Mouse (Mus musculus) cerebellum, adult (tissue): ENCODE data around the gene Sec61a2.
A peak's percentile ranks its signal among the peaks of the same experiment; 100 is the strongest.

Experiments used
- ATAC-seq: cut with Nextera tagmentation; 2 replicates; pipeline ENCODE4 v1.9.2; 2017; ENCODE audit warnings: mild to moderate bottlenecking, moderate library complexity, mixed read lengths; ENCODE audit not compliant: insufficient number of reproducible peaks, low FRiP score, low TSS enrichment

Sec61a2 gene

GRCm38 (mm10) chr2:5894843-5895570 lies at the start of gene Sec61a2:
TSS of gene Sec61a2 (minus strand) at chr2:5895432.
- peak; percentile 97 for ATAC-seq

GRCm38 (mm10) chr2:5943071-5943470 lies 47.8 kb upstream of the Sec61a2 start:
- ATAC-seq, result no peak

GRCm38 (mm10) chr2:5942416-5943032 lies 47.3 kb upstream of the Sec61a2 start, which contains the start of gene Dhtkd1:
TSS of gene Dhtkd1 (minus strand) at chr2:5942792.
- peak; percentile 87 for ATAC-seq

GRCm38 (mm10) chr2:5941861-5942415 lies 46.7 kb upstream of the Sec61a2 start:
- no peak for ATAC-seq

GRCm38 (mm10) chr2:5940936-5941335 lies 45.7 kb upstream of the Sec61a2 start:
- no peak for ATAC-seq

- no peak for ATAC-seq
Observed at GRCm38 (mm10) chr2:5939911-5940310, 44.7 kb upstream of the Sec61a2 start.

GRCm38 (mm10) chr2:5939319-5939718 lies 44.1 kb upstream of the Sec61a2 start:
- ATAC-seq, result no peak

- no peak for ATAC-seq
Observed at GRCm38 (mm10) chr2:5936550-5936949, 41.3 kb upstream of the Sec61a2 start.

GRCm38 (mm10) chr2:5936068-5936467 lies 40.8 kb upstream of the Sec61a2 start:
- no peak for ATAC-seq

GRCm38 (mm10) chr2:5934936-5935335 lies 39.7 kb upstream of the Sec61a2 start:
- ATAC-seq, result no peak

- ATAC-seq, result no peak
Observed at GRCm38 (mm10) chr2:5931938-5932337, 36.7 kb upstream of the Sec61a2 start.

- no peak for ATAC-seq
Observed at GRCm38 (mm10) chr2:5930291-5931054, 35.2 kb upstream of the Sec61a2 start.

GRCm38 (mm10) chr2:5929793-5930192 lies 34.6 kb upstream of the Sec61a2 start:
- no peak for ATAC-seq

- ATAC-seq, result no peak
Observed at GRCm38 (mm10) chr2:5927481-5927880, 32.2 kb upstream of the Sec61a2 start.

GRCm38 (mm10) chr2:5923786-5924185 lies 28.6 kb upstream of the Sec61a2 start:
- no peak for ATAC-seq

- ATAC-seq, result no peak
Observed at GRCm38 (mm10) chr2:5922823-5923222, 27.6 kb upstream of the Sec61a2 start.

GRCm38 (mm10) chr2:5911282-5911965 lies 16.2 kb upstream of the Sec61a2 start:
- ATAC-seq, result no peak

- no peak for ATAC-seq
Observed at GRCm38 (mm10) chr2:5906625-5907024, 11.4 kb upstream of the Sec61a2 start.

- peak; percentile 42 for ATAC-seq
Observed at GRCm38 (mm10) chr2:5906092-5906491, 10.9 kb upstream of the Sec61a2 start.

GRCm38 (mm10) chr2:5900145-5900544 lies 4.9 kb upstream of the Sec61a2 start:
- ATAC-seq, result no peak
